Mouse (Mus musculus): Measurements from ENCODE around the gene 1700017N19Rik. TPM values are rescaled to one million over a fixed set of nuclear protein-coding genes. Genes with fewer than 3 reads are reported as not detected.

The 1700017N19Rik gene
- total RNA-seq, 1 experiment from 2014 or later: not detected

- ATAC-seq (replicated peaks in 1 of 2; ENCODE audit: insufficient read depth in 1 of 2, low FRiP score in 2 of 2, low TSS enrichment in 1 of 2, low read depth in 1 of 2, poor library complexity in 2 of 2, severe bottlenecking in 2 of 2): peak; percentile 93 to 94
These were observed 39.6 kb downstream of the 1700017N19Rik start for GRCm38 (mm10) chr10:100629762-100630438.

GRCm38 (mm10) chr10:100642887-100643286 is 52.6 kb downstream of the 1700017N19Rik start:
- ATAC-seq (replicated peaks in 1 of 2; ENCODE audit: insufficient read depth in 1 of 2, low FRiP score in 2 of 2, low TSS enrichment in 1 of 2, low read depth in 1 of 2, poor library complexity in 2 of 2, severe bottlenecking in 2 of 2): no peak

GRCm38 (mm10) chr10:100645331-100645935 is 55.1 kb downstream of the 1700017N19Rik start:
- no peak for ATAC-seq (replicated peaks in 1 of 2; ENCODE audit: insufficient read depth in 1 of 2, low FRiP score in 2 of 2, low TSS enrichment in 1 of 2, low read depth in 1 of 2, poor library complexity in 2 of 2, severe bottlenecking in 2 of 2)

GRCm38 (mm10) chr10:100654183-100654582 is 63.9 kb downstream of the 1700017N19Rik start:
- peak; percentile 77 to 78 for ATAC-seq (replicated peaks in 1 of 2; ENCODE audit: insufficient read depth in 1 of 2, low FRiP score in 2 of 2, low TSS enrichment in 1 of 2, low read depth in 1 of 2, poor library complexity in 2 of 2, severe bottlenecking in 2 of 2)

- no peak for ATAC-seq (replicated peaks in 1 of 2; ENCODE audit: insufficient read depth in 1 of 2, low FRiP score in 2 of 2, low TSS enrichment in 1 of 2, low read depth in 1 of 2, poor library complexity in 2 of 2, severe bottlenecking in 2 of 2)
These were observed 71.8 kb downstream of the 1700017N19Rik start for GRCm38 (mm10) chr10:100661970-100662590.

Other genes with a start within 250 kb of the 1700017N19Rik start
- not detected in 2 replicates for gene Gm4302, start 249.6 kb upstream of the 1700017N19Rik start, total RNA-seq (2017)
- gene Gm4303, start 244.5 kb upstream of the 1700017N19Rik start, total RNA-seq (2017): not detected in 2 replicates
- not detected in 2 replicates for gene Gm4305, start 239.4 kb upstream of the 1700017N19Rik start, total RNA-seq (2017)
- not detected in 2 replicates for gene Gm4307, start 229.1 kb upstream of the 1700017N19Rik start, total RNA-seq (2017)
- gene Gm4312, start 207.9 kb upstream of the 1700017N19Rik start, total RNA-seq (2017): not detected in 2 replicates
- 6.5 and 8.1 TPM in 2 replicates for gene Tmtc3, start 103.1 kb upstream of the 1700017N19Rik start, total RNA-seq (2017)
- gene Cep290, start 102.9 kb upstream of the 1700017N19Rik start, total RNA-seq (2017): 23.3 and 27.1 TPM in 2 replicates
- 16.2 and 23.6 TPM in 2 replicates for gene 4930430F08Rik, start 61 bp upstream of the 1700017N19Rik start, total RNA-seq (2017)